Mouse (Mus musculus) erythroblast, embryonic 14.5 days (primary cell): ENCODE measurements around the gene Pla2g3. TPM values are rescaled to one million over a fixed set of nuclear protein-coding genes. Genes with fewer than 3 reads are reported as not detected.

Experiments
- H3K27me3 ChIP-seq: 2 replicates; pipeline ENCODE4 v1.6.1; 2012; ENCODE audit warnings: inconsistent platforms; ENCODE audit not compliant: control insufficient read depth
- H3K36me3 ChIP-seq: 2 replicates; pipeline ENCODE4 v1.6.1; 2012; ENCODE audit warnings: mild to moderate bottlenecking, inconsistent platforms; ENCODE audit not compliant: control insufficient read depth
- H3K4me1 ChIP-seq: 2 replicates; pipeline ENCODE4 v1.6.1; 2012; ENCODE audit warnings: inconsistent platforms; ENCODE audit not compliant: control insufficient read depth
- H3K4me3 ChIP-seq: replicated peaks from 2 replicates; pipeline ENCODE3; 2012; ENCODE audit warnings: moderate library complexity, mild to moderate bottlenecking, inconsistent platforms
- H3K9me3 ChIP-seq: 2 replicates; pipeline ENCODE4 v1.6.1; 2012; ENCODE audit warnings: low read length, inconsistent platforms, mixed read lengths; ENCODE audit not compliant: control insufficient read depth
- GATA1 ChIP-seq: IDR thresholded peaks from 2 replicates; pipeline ENCODE4 v1.6.1; 2012; ENCODE audit warnings: low read length, inconsistent platforms, mixed read lengths
- TAL1 ChIP-seq: IDR thresholded peaks from 3 replicates; pipeline ENCODE4 v1.6.1; 2012; ENCODE audit warnings: low read length, inconsistent platforms, mixed read lengths
- polyA plus RNA-seq: library from polyadenylated mRNA; stranded (reverse); fragments of >175 nt; gene quantifications from 2 replicates; pipeline ENCODE4 v1.2.3, GENCODE M21; 2012

The Pla2g3 gene
- polyA plus RNA-seq, 1 experiment: not detected

DNA sequence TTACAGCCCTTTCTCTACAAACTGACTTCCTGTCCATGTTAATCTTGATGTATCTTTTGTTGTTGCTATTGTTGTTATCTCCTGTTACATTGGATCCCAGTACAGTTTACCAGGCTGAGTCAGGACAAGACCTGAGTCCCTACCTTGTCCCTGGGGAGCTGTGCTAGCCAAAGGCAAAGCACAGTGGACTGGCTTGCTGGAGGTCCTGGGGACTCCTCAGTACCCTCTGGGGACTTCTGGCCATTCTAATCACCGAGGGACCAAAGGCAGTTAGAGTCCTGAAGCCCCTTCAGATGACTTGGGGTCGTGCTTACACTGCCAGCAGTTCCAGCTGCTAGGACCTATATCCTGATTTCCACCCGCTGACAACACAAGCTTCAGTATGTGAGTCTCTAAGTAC lies 33.6 kb upstream of the Pla2g3 start:
- TF ChIP-seq TAL1: no peak
- no peak for TF ChIP-seq GATA1
- H3K36me3 ChIP-seq: peaks cover 9% of the 10 kb centered on the region

DNA sequence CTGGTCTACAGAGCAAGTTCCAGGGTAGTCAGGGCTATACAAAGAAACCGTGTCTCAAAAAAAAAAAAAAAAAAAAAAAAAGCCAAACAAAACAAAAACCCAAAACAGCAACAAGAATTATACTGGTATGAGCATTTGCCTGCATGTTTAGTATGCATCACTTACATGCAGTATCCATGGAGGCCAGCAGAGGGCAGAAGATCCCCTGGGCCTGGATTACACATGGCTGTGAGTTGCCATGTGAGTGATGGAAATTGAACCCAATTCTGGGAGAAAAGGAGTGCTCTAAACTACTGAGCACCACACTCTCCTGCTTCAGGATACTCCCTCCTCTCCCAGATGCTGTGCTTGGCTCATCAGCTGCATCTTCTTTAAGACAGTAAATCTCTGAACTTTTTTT lies 31.7 kb upstream of the Pla2g3 start:
- Histone ChIP-seq H3K4me3 (no peak overlapping the region), H3K4me1 (peaks cover 21% of the 10 kb centered on the region), H3K27me3 (no peaks in the 10 kb centered on the region), H3K36me3 (peaks cover 9% of the 10 kb centered on the region), H3K9me3 (no peaks in the 10 kb centered on the region)
- TF ChIP-seq TAL1 (no peak), GATA1 (no peak)

More for the DNA sequence above, 33.6 kb upstream of the Pla2g3 start:
- Histone ChIP-seq H3K4me1 (peaks cover 30% of the 10 kb centered on the region), H3K9me3 (no peaks in the 10 kb centered on the region), H3K4me3 (no peak overlapping the region), H3K27me3 (no peaks in the 10 kb centered on the region)

DNA sequence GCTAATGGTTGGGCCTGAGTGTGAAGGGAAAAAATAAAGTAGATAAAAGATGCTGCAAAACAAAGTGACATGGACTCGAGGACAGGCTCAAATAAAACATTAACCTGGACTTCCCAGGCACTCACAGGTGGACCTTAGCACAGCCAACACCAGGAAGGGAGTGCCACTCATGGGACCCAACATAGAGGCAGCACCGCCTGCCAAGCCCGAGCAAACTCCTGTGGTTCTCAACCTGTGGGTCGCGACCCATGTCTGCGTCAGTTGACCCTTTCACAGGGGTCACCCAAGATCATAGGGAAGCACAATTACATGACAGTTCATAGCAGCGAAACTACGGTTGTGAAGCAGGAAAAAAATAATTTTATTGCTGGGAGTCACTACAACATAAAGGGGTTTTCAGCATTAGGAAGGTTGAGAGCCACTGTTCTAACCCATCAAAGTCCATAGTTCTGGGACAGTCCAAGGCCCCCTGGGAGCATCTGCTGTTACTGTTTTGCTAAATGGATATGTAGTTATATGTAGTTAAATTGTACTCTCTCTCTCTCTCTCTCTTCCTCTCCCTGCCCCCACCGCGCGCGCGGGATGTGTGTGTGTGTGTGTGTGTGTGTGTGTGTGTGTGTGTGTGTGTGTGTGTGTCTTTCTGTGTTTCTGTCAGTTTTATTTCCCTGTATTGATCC lies 29.5 kb upstream of the Pla2g3 start:
- TF ChIP-seq GATA1 (no peak), TAL1 (no peak)
- Histone ChIP-seq H3K4me1 (peaks cover 3% of the 10 kb centered on the region), H3K36me3 (peaks cover 9% of the 10 kb centered on the region), H3K27me3 (no peaks in the 10 kb centered on the region), H3K9me3 (no peaks in the 10 kb centered on the region), H3K4me3 (no peak overlapping the region)

DNA sequence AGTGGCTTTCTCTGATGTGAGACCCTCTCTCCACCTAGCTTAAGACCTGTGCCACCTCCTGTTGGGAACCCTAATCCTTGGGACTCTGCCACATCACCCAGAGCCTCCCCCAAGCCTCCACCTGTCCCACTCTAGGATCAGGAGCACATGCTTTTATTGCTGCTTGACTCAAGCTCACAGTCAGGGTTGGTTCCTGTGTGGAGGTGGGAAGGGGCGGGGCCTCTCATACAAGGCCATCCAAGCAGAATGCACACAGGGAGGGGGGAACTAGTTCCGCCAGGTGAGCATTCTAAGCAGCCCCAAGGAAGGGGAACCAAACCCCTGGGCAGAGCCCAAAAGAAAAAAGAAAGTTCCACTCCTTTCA lies 29.0 kb upstream of the Pla2g3 start:
- TF ChIP-seq TAL1 (no peak), GATA1 (no peak)
- Histone ChIP-seq H3K27me3 (no peaks in the 10 kb centered on the region), H3K36me3 (peaks cover 9% of the 10 kb centered on the region), H3K9me3 (no peaks in the 10 kb centered on the region), H3K4me3 (no peak overlapping the region), H3K4me1 (peaks cover 2% of the 10 kb centered on the region)

DNA sequence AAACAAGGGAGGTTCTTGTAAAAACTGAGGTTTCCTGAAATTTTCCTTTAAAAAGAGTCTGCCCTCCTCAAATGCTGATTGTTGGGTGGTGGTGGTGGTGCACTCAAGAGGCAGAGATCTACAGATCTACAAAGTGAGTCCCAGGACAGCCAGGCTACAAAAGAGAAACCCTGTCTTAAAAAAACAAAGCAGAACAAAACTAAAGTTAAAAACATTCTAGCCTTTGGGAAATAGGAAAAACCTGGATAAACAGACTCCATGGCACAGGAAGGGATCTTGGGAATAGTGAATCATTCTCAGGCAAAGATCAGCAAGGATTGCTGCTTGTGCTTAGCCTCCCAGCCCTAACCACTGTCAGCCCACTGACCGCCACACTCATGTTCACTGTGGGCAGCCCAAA lies 25.2 kb upstream of the Pla2g3 start:
- Histone ChIP-seq H3K9me3 (no peaks in the 10 kb centered on the region), H3K27me3 (no peaks in the 10 kb centered on the region), H3K36me3 (no peaks in the 10 kb centered on the region), H3K4me3 (no peak overlapping the region), H3K4me1 (no peaks in the 10 kb centered on the region)
- no peak for TF ChIP-seq GATA1
- TF ChIP-seq TAL1: no peak

DNA sequence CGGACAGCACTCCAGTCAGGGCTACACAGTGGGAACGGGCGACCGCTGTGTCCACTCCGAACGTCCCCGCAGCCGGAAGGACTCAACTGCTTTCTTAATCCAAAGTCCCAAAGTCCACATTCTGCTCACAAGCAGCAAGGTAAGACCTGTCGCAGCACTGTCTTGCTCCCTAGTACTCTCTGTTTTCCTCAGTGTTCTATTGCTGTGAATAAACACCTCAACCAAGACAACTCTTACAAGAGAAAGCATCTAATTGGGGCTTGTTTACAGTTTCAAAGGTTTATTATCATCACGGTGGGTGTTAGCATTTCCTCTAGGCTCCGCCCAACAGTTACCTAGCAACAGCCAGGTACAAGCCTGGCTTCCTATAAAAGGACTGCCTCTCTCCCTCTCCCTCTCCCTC lies 16.6 kb upstream of the Pla2g3 start:
- H3K4me3 ChIP-seq: no peak overlapping the region
- H3K4me1 ChIP-seq: no peaks in the 10 kb centered on the region
- no peaks in the 10 kb centered on the region for H3K9me3 ChIP-seq
- no peaks in the 10 kb centered on the region for H3K36me3 ChIP-seq
- TF ChIP-seq TAL1 (no peak), GATA1 (no peak)
- H3K27me3 ChIP-seq: no peaks in the 10 kb centered on the region

DNA sequence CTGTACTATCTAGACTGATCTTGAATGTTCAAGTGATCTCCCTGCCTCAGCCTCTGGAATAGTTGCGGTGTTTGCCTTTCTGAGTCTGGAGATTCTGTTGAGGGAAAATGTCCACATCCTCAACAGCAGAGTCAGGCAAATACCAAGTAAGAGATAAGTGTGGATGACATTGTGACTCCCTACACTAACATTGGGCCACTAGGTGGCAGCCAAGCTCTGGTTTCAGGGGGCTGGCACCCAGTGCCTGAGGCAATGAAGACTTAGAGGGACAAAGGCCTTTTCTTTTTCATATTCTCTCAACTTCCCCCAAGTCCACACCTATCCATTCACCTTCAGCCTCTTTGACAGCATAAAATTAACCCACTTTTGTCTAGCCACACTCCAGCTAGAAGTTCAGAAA lies 15.6 kb upstream of the Pla2g3 start:
- H3K36me3 ChIP-seq: no peaks in the 10 kb centered on the region
- no peaks in the 10 kb centered on the region for H3K27me3 ChIP-seq
- H3K4me3 ChIP-seq: no peak overlapping the region
- no peaks in the 10 kb centered on the region for H3K9me3 ChIP-seq
- H3K4me1 ChIP-seq: no peaks in the 10 kb centered on the region
- TF ChIP-seq TAL1 (no peak), GATA1 (no peak)

DNA sequence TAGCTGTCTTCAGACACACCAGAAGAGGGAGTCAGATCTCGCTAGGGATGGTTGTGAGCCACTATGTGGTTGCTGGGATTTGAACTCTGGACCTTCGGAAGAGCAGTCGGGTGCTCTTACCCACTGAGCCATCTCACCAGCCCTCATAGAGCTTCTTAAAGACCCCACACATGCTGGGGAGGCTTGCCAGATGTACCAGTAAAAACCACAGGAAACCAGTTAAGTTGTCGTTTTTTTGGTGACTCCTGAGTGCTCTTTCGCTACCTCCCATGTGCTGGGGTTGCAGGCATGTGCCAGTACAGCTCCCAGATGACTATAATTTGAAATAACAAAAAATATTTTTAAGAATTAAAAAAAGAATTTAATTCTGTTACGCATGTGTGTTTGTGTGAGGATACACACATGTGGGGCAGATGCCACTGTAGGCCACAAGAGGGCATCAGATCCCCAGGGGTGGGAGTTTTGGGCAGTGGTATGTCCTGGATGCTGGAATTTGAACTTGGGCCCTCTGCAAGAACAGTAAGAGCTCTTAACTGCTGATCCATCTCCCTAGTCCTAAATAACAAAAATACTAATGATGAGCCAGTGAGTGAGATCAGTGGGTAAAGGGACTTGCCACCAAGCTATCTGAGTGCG lies 13.5 kb upstream of the Pla2g3 start:
- no peaks in the 10 kb centered on the region for H3K36me3 ChIP-seq
- H3K4me1 ChIP-seq: no peaks in the 10 kb centered on the region
- H3K9me3 ChIP-seq: no peaks in the 10 kb centered on the region
- H3K4me3 ChIP-seq: no peak overlapping the region
- no peaks in the 10 kb centered on the region for H3K27me3 ChIP-seq
- TF ChIP-seq TAL1: no peak
- TF ChIP-seq GATA1: no peak

DNA sequence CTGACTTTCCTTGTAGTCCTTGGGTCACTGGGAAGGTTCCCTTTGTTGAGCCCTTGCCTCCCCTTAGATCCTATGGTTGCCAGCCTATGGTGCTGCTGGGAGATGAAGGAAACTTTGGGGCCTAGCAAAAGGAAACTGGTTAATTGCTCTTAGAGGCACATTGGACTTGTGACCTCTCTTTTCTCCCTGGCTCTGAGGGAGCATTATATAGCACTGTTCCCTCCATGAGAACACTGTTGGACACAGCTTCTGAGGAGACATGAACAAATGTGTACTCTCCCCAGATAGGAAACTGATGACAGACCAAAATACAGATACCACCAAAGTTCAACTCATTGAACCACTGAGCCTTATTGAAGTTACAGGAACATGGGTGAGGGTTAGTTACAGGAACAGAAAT lies 12.6 kb upstream of the Pla2g3 start:
- TF ChIP-seq TAL1: no peak
- TF ChIP-seq GATA1: no peak

More for the DNA sequence above, 12.6 kb upstream of the Pla2g3 start:
- Histone ChIP-seq H3K27me3 (no peaks in the 10 kb centered on the region), H3K36me3 (no peaks in the 10 kb centered on the region), H3K4me3 (no peak overlapping the region), H3K4me1 (no peaks in the 10 kb centered on the region), H3K9me3 (no peaks in the 10 kb centered on the region)
